Mouse (Mus musculus): ENCODE measurements around the gene Vmn1r107. TPM values are rescaled to one million over a fixed set of nuclear protein-coding genes. Genes with fewer than 3 reads are reported as not detected.

Vmn1r107 gene
- not detected for polyA plus RNA-seq (2017; shearing (Covaris generic))

GRCm38 (mm10) chr7:20668618-20669017 lies at the start of gene Vmn1r107:
TSS of gene Vmn1r107 (plus strand) at chr7:20668918.

GRCm38 (mm10) chr7:20703116-20703515 lies 34.4 kb downstream of the Vmn1r107 start, which contains the start of gene Vmn1r111:
TSS of gene Vmn1r111 (minus strand) at chr7:20703216.

Other genes with a start within 250 kb of the Vmn1r107 start
- gene Vmn1r101, start 226.3 kb upstream of the Vmn1r107 start, polyA plus RNA-seq (2017; shearing (Covaris generic)), result not detected
- not detected for gene Gm10670, start 194.0 kb upstream of the Vmn1r107 start, polyA plus RNA-seq (2017; shearing (Covaris generic))
- not detected for gene Vmn1r103, start 158.4 kb upstream of the Vmn1r107 start, polyA plus RNA-seq (2017; shearing (Covaris generic))
- not detected for gene Vmn1r104, start 135.1 kb upstream of the Vmn1r107 start, polyA plus RNA-seq (2017; shearing (Covaris generic))
- not detected for gene Gm5726, start 123.2 kb upstream of the Vmn1r107 start, polyA plus RNA-seq (2017; shearing (Covaris generic))
- not detected for gene Gm4141, start 92.7 kb upstream of the Vmn1r107 start, polyA plus RNA-seq (2017; shearing (Covaris generic))
- not detected for gene Gm4513, start 69.9 kb upstream of the Vmn1r107 start, polyA plus RNA-seq (2017; shearing (Covaris generic))
- gene Vmn1r111, start 34.3 kb downstream of the Vmn1r107 start, polyA plus RNA-seq (2017; shearing (Covaris generic)), result not detected
- not detected for gene Gm10668, start 61.7 kb downstream of the Vmn1r107 start, polyA plus RNA-seq (2017; shearing (Covaris generic))
- not detected for gene Vmn1r112, start 102.3 kb downstream of the Vmn1r107 start, polyA plus RNA-seq (2017; shearing (Covaris generic))
- not detected for gene Vmn1r113, start 118.4 kb downstream of the Vmn1r107 start, polyA plus RNA-seq (2017; shearing (Covaris generic))
- not detected for gene Vmn1r114, start 143.3 kb downstream of the Vmn1r107 start, polyA plus RNA-seq (2017; shearing (Covaris generic))
- gene Vmn1r115, start 176.1 kb downstream of the Vmn1r107 start, polyA plus RNA-seq (2017; shearing (Covaris generic)), result not detected
- gene Vmn1r116, start 203.3 kb downstream of the Vmn1r107 start, polyA plus RNA-seq (2017; shearing (Covaris generic)), result not detected
- not detected for gene Vmn1r117, start 215.2 kb downstream of the Vmn1r107 start, polyA plus RNA-seq (2017; shearing (Covaris generic))
- not detected for gene Vmn1r118, start 243.4 kb downstream of the Vmn1r107 start, polyA plus RNA-seq (2017; shearing (Covaris generic))